Mouse (Mus musculus) liver, adult 10 weeks (tissue): ENCODE measurements around the gene Ccdc91. TPM values are rescaled to one million over a fixed set of nuclear protein-coding genes. Genes with fewer than 3 reads are reported as not detected.

ENCODE experiments used
- polyA plus RNA-seq: library from polyadenylated mRNA; stranded (reverse); fragments of 350-450 nt; fragmentation: Illumina TruSeq; extraction: RNeasy Lipid Tissue Mini Kit (QIAGEN cat#74804); gene quantifications from one replicate; pipeline ENCODE4 v1.2.3, GENCODE M21; 2014; ENCODE audit warnings: low read depth, low replicate concordance

Gene Ccdc91
- polyA plus RNA-seq = 18.6 TPM

DNA sequence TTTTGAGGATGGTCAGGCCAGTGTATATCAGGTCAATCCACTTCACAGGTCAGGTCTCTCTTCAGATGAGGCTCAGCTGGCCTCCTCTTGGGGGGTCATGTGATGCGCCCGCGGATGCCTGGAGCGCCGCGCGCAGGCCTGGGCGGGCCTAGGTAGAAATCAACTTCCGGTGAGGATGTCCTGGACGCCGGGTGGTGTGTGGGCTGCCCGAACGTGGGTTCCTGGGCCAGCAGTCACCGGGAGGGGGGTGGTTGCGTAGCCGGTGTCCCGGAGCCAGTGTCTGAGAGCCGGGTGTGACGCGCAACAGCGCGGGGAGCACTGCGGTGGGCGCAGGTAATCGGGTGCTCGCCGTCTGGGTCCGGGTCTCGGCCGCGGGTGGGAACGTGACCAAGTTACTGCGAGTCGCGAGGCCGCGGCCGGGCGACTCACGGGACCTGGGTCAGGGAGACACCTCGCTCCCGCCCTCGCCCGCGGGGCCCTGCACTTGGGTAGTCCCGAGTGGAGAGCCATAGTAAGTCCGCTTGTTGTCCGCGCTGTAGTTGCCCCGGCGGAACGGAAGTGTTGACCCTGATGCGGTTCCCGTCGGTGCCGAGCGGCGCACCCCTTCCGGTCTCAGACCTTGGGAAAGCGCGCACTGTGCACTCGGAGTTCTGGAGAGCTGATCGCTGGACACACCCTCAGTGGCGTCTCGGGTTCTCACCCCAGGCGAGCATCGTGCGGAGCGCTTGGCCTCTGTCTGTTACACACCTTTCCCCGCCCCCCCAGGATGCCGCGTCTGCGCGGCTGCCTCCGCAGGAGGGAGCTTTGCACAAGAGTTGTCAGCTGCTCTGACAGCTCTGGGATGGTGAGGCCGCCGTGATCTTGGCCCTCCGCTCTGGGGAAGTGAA, at the start of gene Ccdc91:
Ccdc91 (plus strand) TSS at position 102 of the 887 bp plus-strand sequence.

Other genes with a start within 250 kb of the Ccdc91 start
- gene Pthlh, start 211.6 kb upstream of the Ccdc91 start, polyA plus RNA-seq = not detected